Mouse (Mus musculus) CH12.LX (cell line): ENCODE measurements around the gene Slc4a2. TPM values are rescaled to one million over a fixed set of nuclear protein-coding genes. Genes with fewer than 3 reads are reported as not detected.

Source experiments
- DNase-seq: peaks from one replicate; pipeline ENCODE4 v3.0.0-alpha.2; 2013; ENCODE audit errors: extremely low read depth
- H3K27ac ChIP-seq: 2 replicates; pipeline ENCODE4 v1.5.1; 2012; ENCODE audit warnings: low read depth, mild to moderate bottlenecking, control low read depth, moderate library complexity; ENCODE audit not compliant: insufficient read depth
- H3K27me3 ChIP-seq: replicated peaks from 2 replicates; pipeline ENCODE3; 2012; ENCODE audit warnings: inconsistent platforms
- H3K36me3 ChIP-seq, 2 experiments: replicated peaks in 1 of 2; 2 replicates each; pipeline versions ENCODE3 to v1.6.1; 2012; ENCODE audit warnings: inconsistent platforms in 1 of 2, low read length in 1 of 2, mild to moderate bottlenecking in 1 of 2, mixed read lengths in 1 of 2, moderate library complexity in 1 of 2; ENCODE audit not compliant: control insufficient read depth in 1 of 2, insufficient read depth in 1 of 2
- H3K4me1 ChIP-seq, 2 experiments: 2 replicates each; pipeline ENCODE4 v1.6.1; 2012; ENCODE audit warnings: inconsistent platforms in 1 of 2, moderate library complexity in 1 of 2; ENCODE audit not compliant: insufficient read depth in 2 of 2, control insufficient read depth in 1 of 2
- H3K4me2 ChIP-seq: 2 replicates; pipeline ENCODE4 v1.6.1; 2012; ENCODE audit warnings: low read depth, mild to moderate bottlenecking, control low read depth; ENCODE audit not compliant: poor library complexity, insufficient read depth, severe bottlenecking
- H3K4me3 ChIP-seq, 3 experiments: fragments of 150-350 bp in 1 of 3; sonication (generic) in 1 of 3; replicated peaks in 1 of 3; 2 replicates each; pipeline versions ENCODE3 to v1.5.1; 2011 to 2012; ENCODE audit warnings: low read depth in 2 of 3, low read length in 2 of 3, mild to moderate bottlenecking in 2 of 3, moderate library complexity in 2 of 3, control low read depth in 1 of 3, improper control_type of control experiment in 1 of 3, inconsistent platforms in 1 of 3, mixed read lengths in 1 of 3; ENCODE audit not compliant: poor library complexity in 1 of 3
- H3K79me2 ChIP-seq: replicated peaks from 2 replicates; pipeline ENCODE4 v1.6.1; 2012; ENCODE audit warnings: mild to moderate bottlenecking, moderate library complexity; ENCODE audit not compliant: control insufficient read depth, poor library complexity, insufficient read depth, severe bottlenecking; ENCODE audit errors: extremely low read depth
- H3K9ac ChIP-seq: 2 replicates; pipeline ENCODE4 v1.6.1; 2012; ENCODE audit warnings: low read depth, mild to moderate bottlenecking, control low read depth, moderate library complexity; ENCODE audit not compliant: insufficient read depth
- H3K9me3 ChIP-seq: replicated peaks from 2 replicates; pipeline ENCODE3; 2012; ENCODE audit warnings: low read length, inconsistent platforms, mixed read lengths
- EP300 ChIP-seq: IDR thresholded peaks from 2 replicates; pipeline ENCODE4 v1.6.1; 2011; ENCODE audit warnings: low read length, improper control_type of control experiment
- JUN ChIP-seq: IDR thresholded peaks from 2 replicates; pipeline ENCODE4 v1.6.1; 2011; ENCODE audit warnings: low read depth, mild to moderate bottlenecking, low read length, improper control_type of control experiment, moderate library complexity; ENCODE audit not compliant: insufficient read depth
- JUND ChIP-seq: conservative IDR thresholded peaks from 2 replicates; pipeline ENCODE4 v1.6.1; 2011; ENCODE audit warnings: low read depth, low read length, improper control_type of control experiment
- MAFK ChIP-seq: IDR thresholded peaks from 2 replicates; pipeline ENCODE4 v1.6.1; 2011; ENCODE audit warnings: low read length, improper control_type of control experiment; ENCODE audit not compliant: insufficient replicate concordance
- MXI1 ChIP-seq: IDR thresholded peaks from 2 replicates; pipeline ENCODE4 v1.6.1; 2011; ENCODE audit warnings: mild to moderate bottlenecking, low read depth, low read length, improper control_type of control experiment
- MYC ChIP-seq: IDR thresholded peaks from 2 replicates; pipeline ENCODE4 v1.6.1; 2011; ENCODE audit warnings: low read depth, mild to moderate bottlenecking, improper control_type of control experiment, low read length
- PAX5 ChIP-seq: IDR thresholded peaks from 2 replicates; pipeline ENCODE4 v1.6.1; 2012; ENCODE audit warnings: low read length, inconsistent platforms, mixed read lengths
- RAD21 ChIP-seq: IDR thresholded peaks from 2 replicates; pipeline ENCODE4 v1.6.1; 2011; ENCODE audit warnings: low read depth, mild to moderate bottlenecking, low read length, improper control_type of control experiment, moderate library complexity
- RCOR1 ChIP-seq: conservative IDR thresholded peaks from 2 replicates; pipeline ENCODE4 v1.6.1; 2012; ENCODE audit warnings: low read depth, mild to moderate bottlenecking, inconsistent platforms, low read length, improper control_type of control experiment
- SMC3 ChIP-seq: IDR thresholded peaks from 2 replicates; pipeline ENCODE4 v1.6.1; 2011; ENCODE audit warnings: low read depth, low read length, improper control_type of control experiment
- USF1 ChIP-seq: IDR thresholded peaks from 2 replicates; pipeline ENCODE4 v1.6.1; 2014; ENCODE audit warnings: low read depth, mild to moderate bottlenecking, inconsistent platforms, low read length, improper control_type of control experiment
- ZC3H11A ChIP-seq: IDR thresholded peaks from 2 replicates; pipeline ENCODE4 v1.6.1; 2012; ENCODE audit warnings: low read depth, mild to moderate bottlenecking, inconsistent platforms, low read length, improper control_type of control experiment
- ZKSCAN1 ChIP-seq: IDR thresholded peaks from 2 replicates; pipeline ENCODE4 v1.6.1; 2012; ENCODE audit warnings: low read depth, inconsistent platforms, low read length, improper control_type of control experiment, borderline replicate concordance
- ZMIZ1 ChIP-seq: IDR thresholded peaks from 2 replicates; pipeline ENCODE4 v1.6.1; 2012; ENCODE audit warnings: low read depth, mild to moderate bottlenecking, inconsistent platforms, low read length, improper control_type of control experiment
- ZNF384 ChIP-seq: IDR thresholded peaks from 2 replicates; pipeline ENCODE4 v1.6.1; 2012; ENCODE audit warnings: low read depth, low read length, improper control_type of control experiment, inconsistent platforms
- dilution Hi-C: fragments of 300-500 bp; cut with MboI; formaldehyde crosslinking; loops from 2 replicates; pipeline ENCODE4 v1.14.3; 2020; ENCODE audit warnings: low sequenced_read_pairs; ENCODE audit not compliant: extremely low pct_unique_long_range_greater_than_20kb, extremely low pct_ligation_motif_present
- in situ Hi-C: fragments of 300-500 bp; cut with MboI; formaldehyde crosslinking; loops from 3 replicates; pipeline ENCODE4 v1.14.3; 2019; ENCODE audit warnings: low sequenced_read_pairs, low pct_ligation_motif_present, low pct_unique_long_range_greater_than_20kb, mixed read lengths
- polyA plus RNA-seq: library from polyadenylated mRNA; unstranded; fragments of >175 nt; gene quantifications from 2 replicates; pipeline ENCODE4 v1.2.1, GENCODE M21; 2012; ENCODE audit warnings: low read depth; ENCODE audit not compliant: insufficient read length
- total RNA-seq, 2 experiments: library from RNA; depleted of rRNA; stranded (reverse); fragments of 300-350 nt in 1 of 2; fragments of >200 nt in 1 of 2; gene quantifications; 2 replicates each; pipeline ENCODE4 v1.2.3; 2012 to 2014

The Slc4a2 gene
- total and polyA plus RNA-seq, 3 experiments = 12.9 to 27.2 (median 18.6) TPM

- H3K4me1 ChIP-seq = peaks cover 4 to 9% of the 10 kb centered on the region in 2 experiments; a peak in 3 of 4 replicates
- no peak for TF ChIP-seq MYC
- no peaks in the 10 kb centered on the region for H3K36me3 ChIP-seq
- H3K4me3 ChIP-seq = no peak overlapping the region
- dilution Hi-C loops = no loop called here
- no peak overlapping the region for H3K4me2 ChIP-seq
- no peak for DNase-seq
- H3K79me2 ChIP-seq = no peaks in the 10 kb centered on the region
- in situ Hi-C loops = no loop called here
- H3K9ac ChIP-seq = no peak overlapping the region
- no peak overlapping the region for H3K27ac ChIP-seq
- no peaks in the 10 kb centered on the region for H3K9me3 ChIP-seq
- peaks cover 18% of the 10 kb centered on the region for H3K27me3 ChIP-seq
Measured at GRCm38 (mm10) chr5:24378700-24379099, 44.9 kb upstream of the Slc4a2 start.

DNA sequence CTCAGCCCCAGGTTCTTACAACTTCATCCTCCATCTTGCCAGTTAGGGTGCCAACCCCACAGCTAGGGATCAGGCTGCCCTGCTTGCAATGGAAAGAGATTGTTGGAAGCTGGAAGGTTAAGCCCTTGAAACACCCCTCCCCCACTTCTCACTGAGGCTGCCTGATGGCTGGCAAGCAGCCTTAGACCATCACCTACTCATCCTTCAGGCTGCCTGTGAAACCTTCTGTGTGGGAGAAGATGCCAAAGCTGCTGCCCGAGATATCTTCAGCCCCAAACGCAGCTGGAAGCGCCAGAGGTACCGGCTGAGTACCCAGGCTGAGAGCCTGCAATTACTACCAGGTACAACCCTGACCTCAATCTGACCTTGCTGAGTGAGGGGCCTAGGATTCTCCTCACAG lies 44.1 kb upstream of the Slc4a2 start:
- no peak for DNase-seq
- H3K9ac ChIP-seq = no peak overlapping the region

DNA sequence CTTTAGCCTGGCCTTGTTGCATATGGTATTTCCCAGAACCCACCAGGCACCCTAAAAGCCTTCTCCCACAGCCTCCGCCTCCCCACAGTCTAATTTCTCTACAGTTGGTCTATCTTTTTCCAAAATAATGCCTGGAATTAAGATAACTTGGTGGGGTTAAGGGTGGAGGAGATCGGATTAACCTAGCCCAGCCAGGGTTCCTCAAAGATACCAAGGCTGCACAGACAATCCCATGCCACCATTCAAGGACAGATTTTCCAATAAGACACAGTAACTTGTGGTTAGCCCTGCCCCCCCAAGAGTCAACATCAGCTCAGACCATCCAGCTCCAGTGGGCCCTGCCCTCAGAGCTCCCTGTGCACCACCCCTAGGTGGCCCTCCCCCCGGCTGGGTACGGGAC lies 43.1 kb upstream of the Slc4a2 start:
- Histone ChIP-seq H3K9me3 (no peaks in the 10 kb centered on the region), H3K9ac (no peak overlapping the region), H3K4me2 (no peak overlapping the region), H3K27ac (no peak overlapping the region), H3K4me3 (no peak overlapping the region), H3K36me3 (no peaks in the 10 kb centered on the region), H3K27me3 (peaks cover 13% of the 10 kb centered on the region), H3K79me2 (no peaks in the 10 kb centered on the region), H3K4me1 (peaks cover 8 to 22% of the 10 kb centered on the region in 2 experiments)
- in situ Hi-C loops = no loop called here
- no peak for DNase-seq
- dilution Hi-C loops = no loop called here
- no peak for TF ChIP-seq ZMIZ1
- no peak for TF ChIP-seq USF1
- no peak for TF ChIP-seq RCOR1
- TF ChIP-seq MAFK = no peak
- TF ChIP-seq JUN = no peak
- no peak for TF ChIP-seq RAD21
- TF ChIP-seq PAX5 = no peak
- no peak for TF ChIP-seq ZNF384
- no peak for TF ChIP-seq SMC3
- TF ChIP-seq EP300 = no peak
- TF ChIP-seq ZC3H11A = no peak
- no peak for TF ChIP-seq MXI1

More for the DNA sequence above, 44.1 kb upstream of the Slc4a2 start:
- Histone ChIP-seq H3K27ac (no peak overlapping the region), H3K79me2 (no peaks in the 10 kb centered on the region), H3K9me3 (no peaks in the 10 kb centered on the region), H3K27me3 (peaks cover 15% of the 10 kb centered on the region), H3K4me2 (no peak overlapping the region), H3K36me3 (no peaks in the 10 kb centered on the region), H3K4me1 (peaks cover 6 to 14% of the 10 kb centered on the region in 2 experiments), H3K4me3 (no peak overlapping the region)
- in situ Hi-C loops (no loop called here), dilution Hi-C loops (no loop called here)
- TF ChIP-seq ZKSCAN1 (no peak), JUND (no peak), RAD21 (no peak)
